Mouse (Mus musculus): ENCODE data around the gene Cnot10. TPM values are rescaled to one million over a fixed set of nuclear protein-coding genes. Genes with fewer than 3 reads are reported as not detected.

Cnot10 gene
- polyA plus RNA-seq (2017; shearing (Covaris generic)), result 10 to 100 TPM; 48.2 to 51.3 TPM

GRCm38 (mm10) chr9:114639839-114640646 lies at the start of gene Cnot10:
Gene Cnot10, minus strand, starts transcription at chr9:114640184.

GRCm38 (mm10) chr9:114688252-114688952 lies 48.4 kb upstream of the Cnot10 start, which contains the start of gene Dync1li1:
Gene Dync1li1, plus strand, starts transcription at chr9:114688790.

GRCm38 (mm10) chr9:114563761-114564606 lies 76.0 kb downstream of the Cnot10 start, which contains the start of gene Trim71:
Gene Trim71, minus strand, starts transcription at chr9:114564369.

Other genes with a start within 250 kb of the Cnot10 start
- gene Crtap, start 249.5 kb downstream of the Cnot10 start, polyA plus RNA-seq (2017; shearing (Covaris generic)), result 10 to 100 TPM; 17.3 to 20.9 TPM
- 10 to 100 TPM; 37.2 to 53.8 TPM for gene Glb1, start 239.1 kb downstream of the Cnot10 start, polyA plus RNA-seq (2017; shearing (Covaris generic))
- gene Tmppe, start 239.1 kb downstream of the Cnot10 start, polyA plus RNA-seq (2017; shearing (Covaris generic)), result 10 to 100 TPM; 16.1 to 20.8 TPM
- 10 to 100 TPM; 13.1 to 80.6 TPM for gene Ccr4, start 135.3 kb downstream of the Cnot10 start, polyA plus RNA-seq (2017; shearing (Covaris generic))
- not detected for gene C130032M10Rik, start 124.5 kb downstream of the Cnot10 start, polyA plus RNA-seq (2017; shearing (Covaris generic))
- under 1 TPM in 1 of 2 experiments, not detected in 1; 0.12 TPM for gene Trim71, start 75.8 kb downstream of the Cnot10 start, polyA plus RNA-seq (2017; shearing (Covaris generic))
- 10 to 100 TPM; 68.7 to 72.7 TPM for gene Dync1li1, start 48.6 kb upstream of the Cnot10 start, polyA plus RNA-seq (2017; shearing (Covaris generic))
- 100 to 1,000 TPM; 169 to 197 TPM for gene Cmtm6, start 90.9 kb upstream of the Cnot10 start, polyA plus RNA-seq (2017; shearing (Covaris generic))
- gene Cmtm7, start 141.7 kb upstream of the Cnot10 start, polyA plus RNA-seq (2017; shearing (Covaris generic)), result 100 to 1,000 TPM; 133 to 354 TPM
- gene Cmtm8, start 204.0 kb upstream of the Cnot10 start, polyA plus RNA-seq (2017; shearing (Covaris generic)), result under 1 TPM in 1 of 2 experiments, not detected in 1; 0.49 TPM

Data from activated CD4-positive, CD25-positive, alpha-beta regulatory T cell (primary cell).